In genomic region chr19:47885886-47886285, GRCm38 (mm10) we compare ENCODE assay signal across 22 mouse cellular contexts. TPM values are rescaled to one million over a fixed set of nuclear protein-coding genes. Genes with fewer than 3 reads are reported as not detected.
DNase-seq lines count a peak whose midpoint lies in the region; ATAC-seq and TF ChIP-seq lines count a peak whose summit lies in the region.
"Had no signal": no experiment of that assay in that cellular context is flagged by ENCODE, and none has a peak within 500 bp of the region (broad histone marks: within the 10 kb centered on the region; RNA-seq: fewer than 3 reads in every experiment).

No protein-coding gene starts in this region.

- H3ac ChIP-seq in myocyte (ENCODE audit: control insufficient read depth, insufficient read length) = no peak overlapping the region

- 61% methylated on average over 11 of the region's 11 CpGs for WGBS in heart, embryonic 11.5 days (ENCODE audit: insufficient replicate concordance)
- 67% methylated on average over 11 of the region's 11 CpGs for WGBS in kidney, adult 2 months
- 54% methylated on average over 11 of the region's 11 CpGs for WGBS in liver, postnatal 0 days (ENCODE audit: insufficient replicate concordance)
- WGBS in liver, embryonic 12.5 days (ENCODE audit: insufficient replicate concordance) = 49% methylated on average over 11 of the region's 11 CpGs

- no peaks in the 10 kb centered on the region for H3K79me2 ChIP-seq in myocyte (ENCODE audit: control insufficient read depth, insufficient read depth)

- no peak for TF ChIP-seq EP300 in liver, postnatal 0 days (IDR thresholded peaks at IDR 0.05; ENCODE audit: low read depth)

- H3K27ac ChIP-seq in heart, embryonic 11.5 days (ENCODE audit: low read depth, low read length) = no peak overlapping the region
- peak overlapping the region; percentile 15 for H3K27ac ChIP-seq in kidney, adult 2 months (ENCODE audit: insufficient read depth, low read depth, low read length)
- H3K27ac ChIP-seq in liver, postnatal 0 days (ENCODE audit: low read depth) = peak overlapping the region; percentile 58; the same call in 1 of the 2 replicates
- no peak overlapping the region for H3K27ac ChIP-seq in liver, embryonic 12.5 days
- H3K27ac ChIP-seq: hindbrain, embryonic 10.5 days; hindbrain, postnatal 0 days; liver, embryonic 15.5 days had no signal

- no peak overlapping the region for H3K4me2 ChIP-seq in heart, embryonic 11.5 days
- no peak overlapping the region for H3K4me2 ChIP-seq in liver, postnatal 0 days (ENCODE audit: low read depth, low read length)
- H3K4me2 ChIP-seq in liver, embryonic 12.5 days = no peak overlapping the region
- peak overlapping the region; percentile 80 for H3K4me2 ChIP-seq in myocyte (ENCODE audit: low read depth)
- H3K4me2 ChIP-seq: liver, embryonic 15.5 days had no signal

- H3K9ac ChIP-seq in heart, embryonic 11.5 days (ENCODE audit: low read depth, low read length) = 0 out of 2 replicates have a peak overlapping the region, but pooled peaks have one; percentile 2
- no peak overlapping the region for H3K9ac ChIP-seq in liver, postnatal 0 days (replicated peaks)
- no peak overlapping the region for H3K9ac ChIP-seq in liver, embryonic 12.5 days
- H3K9ac ChIP-seq: liver, embryonic 15.5 days had no signal

- no peaks in the 10 kb centered on the region for H3K27me3 ChIP-seq in heart, embryonic 11.5 days (ENCODE audit: control insufficient read depth, insufficient read depth, low read length)
- H3K27me3 ChIP-seq in kidney, adult 2 months (replicated peaks; ENCODE audit: control insufficient read depth, insufficient read depth, low read length) = no peaks in the 10 kb centered on the region
- H3K27me3 ChIP-seq in liver, postnatal 0 days (ENCODE audit: insufficient read depth, low read length) = no peaks in the 10 kb centered on the region
- peaks cover 3% of the 10 kb centered on the region; the same call in 1 of the 2 replicates for H3K27me3 ChIP-seq in liver, embryonic 12.5 days (replicated peaks)
- no peaks in the 10 kb centered on the region for H3K27me3 ChIP-seq in myocyte (ENCODE audit: control insufficient read depth, insufficient read depth, insufficient read length)

- no peaks in the 10 kb centered on the region for H3K9me3 ChIP-seq in heart, embryonic 11.5 days (replicated peaks; ENCODE audit: control insufficient read depth, low read length)
- H3K9me3 ChIP-seq in liver, postnatal 0 days (ENCODE audit: low read length) = no peaks in the 10 kb centered on the region
- H3K9me3 ChIP-seq in liver, embryonic 12.5 days (replicated peaks) = no peaks in the 10 kb centered on the region
- H3K9me3 ChIP-seq: hindbrain, embryonic 10.5 days; liver, embryonic 15.5 days had no signal

- ATAC-seq in heart, embryonic 11.5 days (replicated peaks; ENCODE audit: insufficient number of reproducible peaks, low FRiP score, low TSS enrichment) = no peak
- ATAC-seq in liver, postnatal 0 days = no peak
- no peak for ATAC-seq in liver, embryonic 12.5 days
- ATAC-seq: CD4-positive, CD25-positive, alpha-beta regulatory T cell, adult 4 months; forebrain, embryonic 16.5 days; hindbrain, postnatal 0 days; intestine, postnatal 0 days; midbrain, embryonic 16.5 days had no signal

- no peak for TF ChIP-seq CTCF in kidney, adult 2 months (conservative IDR thresholded peaks at IDR 0.05; ENCODE audit: insufficient read depth, insufficient read length, low read depth, low read length)
- no peak for TF ChIP-seq CTCF in liver, postnatal 0 days (IDR thresholded peaks at IDR 0.05; ENCODE audit: low read depth)

- no peak overlapping the region for H3K4me3 ChIP-seq in heart, embryonic 11.5 days (ENCODE audit: low read depth, low read length)
- H3K4me3 ChIP-seq in kidney, adult 2 months (ENCODE audit: insufficient read depth, low read depth, low read length) = no peak overlapping the region
- H3K4me3 ChIP-seq in liver, postnatal 0 days (ENCODE audit: low read depth, low read length) = no peak overlapping the region
- H3K4me3 ChIP-seq in liver, embryonic 12.5 days = no peak overlapping the region
- H3K4me3 ChIP-seq in myocyte = no peak overlapping the region
- H3K4me3 ChIP-seq: hindbrain, embryonic 10.5 days; liver, embryonic 15.5 days had no signal

- DNase-seq in heart, adult 11 months = no peak
- no peak for DNase-seq in kidney, adult 2 months
- no peak for DNase-seq in kidney, adult 8-10 months
- no peak for DNase-seq in liver, postnatal 0 days
- no peak for DNase-seq in cerebellum, adult 9-11 months
- DNase-seq: cerebellum, adult 11 months; cerebellum, postnatal 14 days; gastrocnemius, postnatal 36 days; right cerebral cortex, postnatal 25 days; thymus, postnatal 4 days had no signal

- no peak for TF ChIP-seq POLR2A in kidney, adult 2 months (IDR thresholded peaks at IDR 0.05; ENCODE audit: low read depth, low read length)
- TF ChIP-seq POLR2A in myocyte (IDR thresholded peaks at IDR 0.05; ENCODE audit: insufficient read length, low read depth) = no peak

- peaks cover 16% of the 10 kb centered on the region for H3K4me1 ChIP-seq in heart, embryonic 11.5 days (ENCODE audit: control insufficient read depth, insufficient read depth, low read length)
- peaks cover 9% of the 10 kb centered on the region for H3K4me1 ChIP-seq in kidney, adult 2 months (ENCODE audit: control insufficient read depth, insufficient read depth, low read length)
- H3K4me1 ChIP-seq in liver, postnatal 0 days (ENCODE audit: insufficient read depth) = 0 out of 2 replicates have a peak, but pooled peaks cover 2% of the 10 kb centered on the region
- peaks cover 14% of the 10 kb centered on the region; the same call in 1 of the 2 replicates for H3K4me1 ChIP-seq in liver, embryonic 12.5 days
- H3K4me1 ChIP-seq: liver, embryonic 15.5 days had no signal

- H3K36me3 ChIP-seq in heart, embryonic 11.5 days (ENCODE audit: control insufficient read depth, insufficient read depth, low read length) = no peaks in the 10 kb centered on the region
- no peaks in the 10 kb centered on the region for H3K36me3 ChIP-seq in kidney, adult 2 months (ENCODE audit: control insufficient read depth, insufficient read depth, low read length)
- no peaks in the 10 kb centered on the region for H3K36me3 ChIP-seq in liver, postnatal 0 days (replicated peaks; ENCODE audit: insufficient read depth, low read length)
- H3K36me3 ChIP-seq in liver, embryonic 12.5 days = no peaks in the 10 kb centered on the region
- no peaks in the 10 kb centered on the region for H3K36me3 ChIP-seq in myocyte (ENCODE audit: control insufficient read depth, insufficient read depth)
- H3K36me3 ChIP-seq: hindbrain, embryonic 10.5 days; liver, embryonic 15.5 days had no signal

TF ChIP-seq in myocyte, 11 proteins besides CTCF, POLR2A, EP300 and RAD21:
- TF ChIP-seq POLR2AphosphoS2 (IDR thresholded peaks at IDR 0.05; ENCODE audit: insufficient read length, low read depth) (no peak), TCF12 (IDR thresholded peaks at IDR 0.05; ENCODE audit: insufficient read depth, poor library complexity, severe bottlenecking) (no peak), MAX (IDR thresholded peaks at IDR 0.05; ENCODE audit: low read depth) (no peak), MYOG (IDR thresholded peaks at IDR 0.05; ENCODE audit: control insufficient read depth in 1 of 3, insufficient read depth in 1 of 3, insufficient read length in 2 of 3, low read depth in 2 of 3) (peak in 1 of 3 experiments; percentile 14), MYOD1 (IDR thresholded peaks at IDR 0.05; ENCODE audit: control insufficient read depth in 1 of 3, insufficient read length in 2 of 3, low read depth in 2 of 3) (peak in 1 of 3 experiments; percentile 10)
TF ChIP-seq in myocyte: peak in this region for 2.

RNA-seq across cellular contexts. Expression of gene Gsto2, which starts 20.6 kb away (rescaled TPM):
- 0.82 and 1.3 TPM in 2 replicates for polyA plus RNA-seq in heart, embryonic 11.5 days (2014; fragmentation: Nextera tagmentation; extraction: Ambion mirVana)
- 2.6 and 2.7 TPM in 2 replicates for polyA plus RNA-seq in kidney, adult 2 months (2012; rRNA removed)
- polyA plus RNA-seq in liver, postnatal 0 days (2015; fragmentation: Nextera tagmentation; extraction: Ambion mirVana) = 0.25 and 0.39 TPM in 2 replicates
- 0.29 and 0.31 TPM in 2 replicates for polyA plus RNA-seq in liver, embryonic 12.5 days (2016; fragmentation: Nextera tagmentation; extraction: Ambion mirVana)
- polyA plus RNA-seq in myocyte (2012; fragmentation: generic; extraction: Trizol) = 5.7 TPM

RNA-seq across cellular contexts. Expression of gene Gsto1, which starts 31.1 kb away (rescaled TPM):
- polyA plus RNA-seq in heart, embryonic 11.5 days (2014; fragmentation: Nextera tagmentation; extraction: Ambion mirVana) = 82.6 and 84.0 TPM in 2 replicates
- 82.5 and 85.1 TPM in 2 replicates for polyA plus RNA-seq in kidney, adult 2 months (2012; rRNA removed)
- 151 and 198 TPM in 2 replicates for polyA plus RNA-seq in liver, postnatal 0 days (2015; fragmentation: Nextera tagmentation; extraction: Ambion mirVana)
- polyA plus RNA-seq in liver, embryonic 12.5 days (2016; fragmentation: Nextera tagmentation; extraction: Ambion mirVana) = 119 and 123 TPM in 2 replicates
- 232 TPM for polyA plus RNA-seq in myocyte (2012; fragmentation: generic; extraction: Trizol)

RNA-seq across cellular contexts. Expression of gene Cfap43, which starts 33.2 kb away (rescaled TPM):
- 0.08 TPM in 1 of 2 replicates, not detected in the other for polyA plus RNA-seq in heart, embryonic 11.5 days (2014; fragmentation: Nextera tagmentation; extraction: Ambion mirVana)
- polyA plus RNA-seq in kidney, adult 2 months (2012; rRNA removed) = 0.12 TPM in 1 of 2 replicates, not detected in the other
- 0.05 TPM in 1 of 2 replicates, not detected in the other for polyA plus RNA-seq in liver, postnatal 0 days (2015; fragmentation: Nextera tagmentation; extraction: Ambion mirVana)
- 0.04 TPM in 1 of 2 replicates, not detected in the other for polyA plus RNA-seq in liver, embryonic 12.5 days (2016; fragmentation: Nextera tagmentation; extraction: Ambion mirVana)
- polyA plus RNA-seq in myocyte (2012; fragmentation: generic; extraction: Trizol) = 0.02 TPM
- polyA plus RNA-seq: spleen, adult 2 months had no signal

RNA-seq across cellular contexts. Expression of gene Itprip, which starts 33.2 kb away (rescaled TPM):
- 13.2 and 16.9 TPM in 2 replicates for polyA plus RNA-seq in heart, embryonic 11.5 days (2014; fragmentation: Nextera tagmentation; extraction: Ambion mirVana)
- polyA plus RNA-seq in kidney, adult 2 months (2012; rRNA removed) = 6.4 and 8.0 TPM in 2 replicates
- polyA plus RNA-seq in liver, postnatal 0 days (2015; fragmentation: Nextera tagmentation; extraction: Ambion mirVana) = 2.4 and 2.8 TPM in 2 replicates
- 5.3 and 5.9 TPM in 2 replicates for polyA plus RNA-seq in liver, embryonic 12.5 days (2016; fragmentation: Nextera tagmentation; extraction: Ambion mirVana)
- 54.1 TPM for polyA plus RNA-seq in myocyte (2012; fragmentation: generic; extraction: Trizol)

RNA-seq across cellular contexts. Expression of gene Cfap58, which starts 51.6 kb away (rescaled TPM):
- 0.16 and 0.18 TPM in 2 replicates for polyA plus RNA-seq in heart, embryonic 11.5 days (2014; fragmentation: Nextera tagmentation; extraction: Ambion mirVana)
- 0.05 TPM in 1 of 2 replicates, not detected in the other for polyA plus RNA-seq in kidney, adult 2 months (2012; rRNA removed)
- not detected in 2 replicates for polyA plus RNA-seq in liver, postnatal 0 days (2015; fragmentation: Nextera tagmentation; extraction: Ambion mirVana)
- polyA plus RNA-seq in liver, embryonic 12.5 days (2016; fragmentation: Nextera tagmentation; extraction: Ambion mirVana) = not detected in 2 replicates
- not detected for polyA plus RNA-seq in myocyte (2012; fragmentation: generic; extraction: Trizol)
- polyA plus RNA-seq: CD4-positive, CD25-positive, alpha-beta regulatory T cell, adult 4 months; intestine, postnatal 0 days; liver, embryonic 15.5 days; spleen, adult 2 months; stomach, embryonic 14.5 days had no signal

Comparison
In these comparisons a context has a peak if more than half of its experiments do, and no peak if none do; other contexts are left out.
1. H3K27ac ChIP-seq: peak in kidney, adult 2 months (single experiment) and liver, postnatal 0 days (single experiment); none in heart, embryonic 11.5 days (single experiment) and liver, embryonic 12.5 days (single experiment).